Mouse (Mus musculus): Measurements from ENCODE around the gene Eif2ak2. TPM values are rescaled to one million over a fixed set of nuclear protein-coding genes. Genes with fewer than 3 reads are reported as not detected.
A peak's percentile ranks its signal among the peaks of the same experiment; 100 is the strongest.

Eif2ak2 gene
- polyA plus RNA-seq, 1 experiment: 1.9 TPM

DNA sequence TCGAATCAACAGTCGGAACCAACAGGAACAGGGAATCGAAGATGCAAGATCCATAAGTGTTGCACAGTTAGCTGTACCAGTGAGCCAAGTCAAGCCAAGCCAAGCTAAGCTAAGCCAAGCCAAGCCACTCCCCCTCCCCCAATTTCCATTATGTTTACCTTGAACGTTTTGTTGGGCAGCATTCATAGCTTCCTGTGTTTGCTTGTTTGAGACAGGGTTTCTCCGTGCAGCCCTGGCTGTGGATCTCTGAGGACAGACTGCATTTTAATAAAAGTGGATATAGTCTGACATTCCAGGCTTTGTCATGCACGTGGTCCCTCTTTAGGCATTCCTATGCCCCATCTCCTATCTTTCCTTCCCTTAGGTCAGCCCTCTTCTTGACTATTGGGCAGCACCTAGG, 33.4 kb upstream of the Eif2ak2 start:
- Histone ChIP-seq H3K79me2 (ENCODE audit: control insufficient read depth, insufficient read depth) (no peaks in the 10 kb centered on the region), H3K4me2 (ENCODE audit: low read depth) (peak overlapping the region; percentile 78), H3K36me3 (ENCODE audit: control insufficient read depth, insufficient read depth) (peaks cover 8% of the 10 kb centered on the region), H3ac (ENCODE audit: control insufficient read depth, insufficient read length) (no peak overlapping the region), H3K27me3 (ENCODE audit: control insufficient read depth, insufficient read depth, insufficient read length) (no peaks in the 10 kb centered on the region), H3K4me3 (peak overlapping the region; percentile 41)
- TF ChIP-seq MYOG (IDR thresholded peaks at IDR 0.05; ENCODE audit: control insufficient read depth in 1 of 3, insufficient read depth in 1 of 3, insufficient read length in 2 of 3, low read depth in 2 of 3): no peak
- no peak for TF ChIP-seq POLR2AphosphoS2 (IDR thresholded peaks at IDR 0.05; ENCODE audit: insufficient read length, low read depth)
- no peak for TF ChIP-seq SRF (IDR thresholded peaks at IDR 0.05; ENCODE audit: control insufficient read depth, insufficient read length, low read depth)
- no peak for TF ChIP-seq MAX (IDR thresholded peaks at IDR 0.05; ENCODE audit: low read depth)
- TF ChIP-seq REST (IDR thresholded peaks at IDR 0.05; ENCODE audit: insufficient read depth, insufficient read length): no peak
- TF ChIP-seq E2F4 (IDR thresholded peaks at IDR 0.05; ENCODE audit: insufficient read depth): no peak
- no peak for TF ChIP-seq MYOD1 (IDR thresholded peaks at IDR 0.05; ENCODE audit: control insufficient read depth in 1 of 3, insufficient read length in 2 of 3, low read depth in 2 of 3)
- TF ChIP-seq CEBPB (IDR thresholded peaks at IDR 0.05; ENCODE audit: insufficient read depth, poor library complexity, severe bottlenecking): no peak
- no peak for TF ChIP-seq POLR2A (IDR thresholded peaks at IDR 0.05; ENCODE audit: insufficient read length, low read depth)
- no peak for TF ChIP-seq USF1 (IDR thresholded peaks at IDR 0.05; ENCODE audit: low read depth)
- TF ChIP-seq TCF12 (IDR thresholded peaks at IDR 0.05; ENCODE audit: insufficient read depth, poor library complexity, severe bottlenecking): no peak
- no peak for TF ChIP-seq TCF3 (IDR thresholded peaks at IDR 0.05; ENCODE audit: insufficient read length, low read depth)

DNA sequence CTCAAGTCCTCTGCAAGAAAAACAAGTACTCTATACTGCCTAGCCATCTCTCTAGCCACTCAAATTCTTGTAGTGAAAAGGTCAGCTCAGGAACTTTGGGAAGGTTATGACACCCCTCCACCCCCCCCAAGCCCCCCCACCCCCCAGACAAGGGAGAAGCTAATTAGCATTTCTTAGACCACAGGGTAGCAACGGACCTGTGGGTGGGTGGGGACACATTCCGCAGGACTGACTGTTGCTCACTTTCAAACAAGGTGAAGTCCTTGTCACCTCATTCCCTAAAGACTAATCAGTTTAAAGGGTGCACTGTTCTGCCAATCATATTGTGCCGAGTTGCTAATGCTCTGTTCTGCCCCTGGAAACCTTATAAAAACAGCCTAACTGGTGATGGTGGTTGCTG, 31.5 kb upstream of the Eif2ak2 start:
- H3K79me2 ChIP-seq (ENCODE audit: control insufficient read depth, insufficient read depth): no peaks in the 10 kb centered on the region
- TF ChIP-seq MYOD1 (IDR thresholded peaks at IDR 0.05; ENCODE audit: control insufficient read depth in 1 of 3, insufficient read length in 2 of 3, low read depth in 2 of 3) (no peak), TCF12 (IDR thresholded peaks at IDR 0.05; ENCODE audit: insufficient read depth, poor library complexity, severe bottlenecking) (no peak), TCF3 (IDR thresholded peaks at IDR 0.05; ENCODE audit: insufficient read length, low read depth) (no peak), POLR2A (IDR thresholded peaks at IDR 0.05; ENCODE audit: insufficient read length, low read depth) (no peak), USF1 (IDR thresholded peaks at IDR 0.05; ENCODE audit: low read depth) (no peak), POLR2AphosphoS2 (IDR thresholded peaks at IDR 0.05; ENCODE audit: insufficient read length, low read depth) (no peak)
- H3K4me3 ChIP-seq: no peak overlapping the region
- H3K36me3 ChIP-seq (ENCODE audit: control insufficient read depth, insufficient read depth): no peaks in the 10 kb centered on the region
- no peaks in the 10 kb centered on the region for H3K27me3 ChIP-seq (ENCODE audit: control insufficient read depth, insufficient read depth, insufficient read length)
- no peak overlapping the region for H3ac ChIP-seq (ENCODE audit: control insufficient read depth, insufficient read length)
- H3K4me2 ChIP-seq (ENCODE audit: low read depth): no peak overlapping the region

DNA sequence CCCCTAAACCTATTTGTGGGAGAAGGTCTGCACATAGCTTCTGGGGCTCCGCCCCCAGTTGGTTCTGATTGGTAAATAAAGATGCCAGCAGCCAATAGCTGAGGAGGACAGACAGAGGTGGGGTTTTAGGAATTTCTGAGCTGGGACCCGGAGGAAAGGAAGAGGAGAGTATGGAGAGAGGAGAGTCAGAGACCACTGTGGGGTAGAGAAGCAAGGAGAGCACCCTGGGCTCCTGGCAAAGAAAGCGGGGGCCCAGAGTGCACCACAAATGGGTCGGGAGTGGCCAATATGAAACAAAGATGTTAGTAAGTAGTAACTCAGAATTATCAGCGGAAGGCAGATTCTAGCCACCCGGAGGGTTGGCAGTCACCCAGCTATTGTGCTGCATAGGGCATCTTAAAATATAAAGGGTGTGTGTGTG, 30.5 kb upstream of the Eif2ak2 start:
- Histone ChIP-seq H3ac (ENCODE audit: control insufficient read depth, insufficient read length) (no peak overlapping the region), H3K79me2 (ENCODE audit: control insufficient read depth, insufficient read depth) (no peaks in the 10 kb centered on the region), H3K27me3 (ENCODE audit: control insufficient read depth, insufficient read depth, insufficient read length) (no peaks in the 10 kb centered on the region), H3K36me3 (ENCODE audit: control insufficient read depth, insufficient read depth) (no peaks in the 10 kb centered on the region), H3K4me2 (ENCODE audit: low read depth) (peak overlapping the region; percentile 39), H3K4me3 (no peak overlapping the region)
- TF ChIP-seq MYOD1 (IDR thresholded peaks at IDR 0.05; ENCODE audit: control insufficient read depth in 1 of 3, insufficient read length in 2 of 3, low read depth in 2 of 3) (no peak), TCF12 (IDR thresholded peaks at IDR 0.05; ENCODE audit: insufficient read depth, poor library complexity, severe bottlenecking) (no peak), MAX (IDR thresholded peaks at IDR 0.05; ENCODE audit: low read depth) (no peak), REST (IDR thresholded peaks at IDR 0.05; ENCODE audit: insufficient read depth, insufficient read length) (no peak), CEBPB (IDR thresholded peaks at IDR 0.05; ENCODE audit: insufficient read depth, poor library complexity, severe bottlenecking) (no peak), MYOG (IDR thresholded peaks at IDR 0.05; ENCODE audit: control insufficient read depth in 1 of 3, insufficient read depth in 1 of 3, insufficient read length in 2 of 3, low read depth in 2 of 3) (no peak), POLR2AphosphoS2 (IDR thresholded peaks at IDR 0.05; ENCODE audit: insufficient read length, low read depth) (no peak), SRF (IDR thresholded peaks at IDR 0.05; ENCODE audit: control insufficient read depth, insufficient read length, low read depth) (no peak)

DNA sequence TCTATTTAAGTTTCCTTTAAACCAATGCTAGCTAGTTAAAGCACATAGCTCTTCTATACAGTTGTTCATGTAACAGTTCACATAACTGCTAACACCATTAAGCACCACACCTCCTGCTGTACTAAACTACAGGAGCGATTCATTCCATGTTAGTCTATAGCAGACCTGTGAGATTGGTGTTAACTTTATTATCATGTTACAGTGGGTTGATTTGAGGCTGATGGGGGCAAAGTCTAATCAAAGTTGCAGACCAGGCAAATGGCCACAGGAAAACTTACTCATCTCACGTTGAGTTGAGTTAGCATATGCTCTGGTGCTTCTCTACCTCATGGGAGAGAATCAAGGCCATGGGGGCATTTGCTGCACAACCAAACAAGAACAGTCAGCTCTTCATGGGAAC, 27.0 kb upstream of the Eif2ak2 start:
- TF ChIP-seq POLR2A (IDR thresholded peaks at IDR 0.05; ENCODE audit: insufficient read length, low read depth) (no peak), MAX (IDR thresholded peaks at IDR 0.05; ENCODE audit: low read depth) (no peak), CEBPB (IDR thresholded peaks at IDR 0.05; ENCODE audit: insufficient read depth, poor library complexity, severe bottlenecking) (no peak), SRF (IDR thresholded peaks at IDR 0.05; ENCODE audit: control insufficient read depth, insufficient read length, low read depth) (no peak)
- Histone ChIP-seq H3K79me2 (ENCODE audit: control insufficient read depth, insufficient read depth) (no peaks in the 10 kb centered on the region), H3K36me3 (ENCODE audit: control insufficient read depth, insufficient read depth) (no peaks in the 10 kb centered on the region), H3K4me3 (no peak overlapping the region), H3K27me3 (ENCODE audit: control insufficient read depth, insufficient read depth, insufficient read length) (no peaks in the 10 kb centered on the region), H3ac (ENCODE audit: control insufficient read depth, insufficient read length) (no peak overlapping the region), H3K4me2 (ENCODE audit: low read depth) (no peak overlapping the region)

DNA sequence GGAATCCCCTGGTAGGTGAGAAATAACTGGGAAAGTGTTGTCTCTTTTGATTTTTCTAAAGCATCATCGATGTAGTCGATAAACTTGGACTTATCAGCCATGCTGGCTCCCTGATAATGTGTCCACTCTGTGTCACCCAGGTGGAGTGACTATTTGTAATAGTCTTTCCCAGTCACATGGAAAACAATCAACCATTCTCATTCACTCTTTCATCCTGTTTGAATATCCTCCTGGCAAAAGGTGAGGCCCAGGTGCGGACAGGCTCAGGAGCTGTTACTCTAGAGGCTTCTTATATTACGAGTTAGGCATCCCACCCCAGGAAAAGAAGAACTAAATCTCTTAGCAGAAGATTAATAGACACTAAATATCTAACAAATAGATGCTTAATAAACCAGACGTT, 24.5 kb upstream of the Eif2ak2 start, which contains the start of gene Sult6b1:
Gene Sult6b1, minus strand, starts transcription at position 101 of the 400 bp plus-strand sequence.
- H3K4me2 ChIP-seq (ENCODE audit: low read depth): no peak within 1 kb of the TSS
- no peak within 1 kb of the TSS for H3K4me3 ChIP-seq
- no peaks in the 10 kb centered on the region for H3K36me3 ChIP-seq (ENCODE audit: control insufficient read depth, insufficient read depth)
- no peak for TF ChIP-seq MYOG (IDR thresholded peaks at IDR 0.05; ENCODE audit: control insufficient read depth in 1 of 3, insufficient read depth in 1 of 3, insufficient read length in 2 of 3, low read depth in 2 of 3)
- TF ChIP-seq POLR2AphosphoS2 (IDR thresholded peaks at IDR 0.05; ENCODE audit: insufficient read length, low read depth): no peak
- TF ChIP-seq TCF3 (IDR thresholded peaks at IDR 0.05; ENCODE audit: insufficient read length, low read depth): no peak
- TF ChIP-seq E2F4 (IDR thresholded peaks at IDR 0.05; ENCODE audit: insufficient read depth): no peak
- TF ChIP-seq USF1 (IDR thresholded peaks at IDR 0.05; ENCODE audit: low read depth): no peak
- TF ChIP-seq MAX (IDR thresholded peaks at IDR 0.05; ENCODE audit: low read depth): no peak
- no peak for TF ChIP-seq SRF (IDR thresholded peaks at IDR 0.05; ENCODE audit: control insufficient read depth, insufficient read length, low read depth)
- no peak for TF ChIP-seq TCF12 (IDR thresholded peaks at IDR 0.05; ENCODE audit: insufficient read depth, poor library complexity, severe bottlenecking)
- TF ChIP-seq POLR2A (IDR thresholded peaks at IDR 0.05; ENCODE audit: insufficient read length, low read depth): no peak
- no peak for TF ChIP-seq REST (IDR thresholded peaks at IDR 0.05; ENCODE audit: insufficient read depth, insufficient read length)
- no peak for TF ChIP-seq MYOD1 (IDR thresholded peaks at IDR 0.05; ENCODE audit: control insufficient read depth in 1 of 3, insufficient read length in 2 of 3, low read depth in 2 of 3)
- TF ChIP-seq CEBPB (IDR thresholded peaks at IDR 0.05; ENCODE audit: insufficient read depth, poor library complexity, severe bottlenecking): no peak
- no peaks in the 10 kb centered on the region for H3K79me2 ChIP-seq (ENCODE audit: control insufficient read depth, insufficient read depth)
- H3ac ChIP-seq (ENCODE audit: control insufficient read depth, insufficient read length): no peak within 1 kb of the TSS
- no peaks in the 10 kb centered on the region for H3K27me3 ChIP-seq (ENCODE audit: control insufficient read depth, insufficient read depth, insufficient read length)

All from myocyte (in vitro differentiated cells).